Mouse (Mus musculus): ENCODE measurements around the gene Mcm5. TPM values are rescaled to one million over a fixed set of nuclear protein-coding genes. Genes with fewer than 3 reads are reported as not detected.

Mcm5 gene
- polyA plus RNA-seq (2014; fragmentation: Nextera tagmentation; extraction: Ambion mirVana) = 153 and 168 TPM in 2 replicates

- Histone ChIP-seq H3K27ac (ENCODE audit: low read depth) (peak within 1 kb of the TSS; percentile 90), H3K4me3 (ENCODE audit: low read depth, low read length) (peak within 1 kb of the TSS; percentile 91), H3K27me3 (replicated peaks; ENCODE audit: control insufficient read depth, insufficient read depth, low read length) (no peaks in the 10 kb centered on the region), H3K9ac (ENCODE audit: low read length) (peak within 1 kb of the TSS; percentile 79), H3K4me2 (ENCODE audit: low read length) (peak within 1 kb of the TSS; percentile 73), H3K36me3 (ENCODE audit: control insufficient read depth, insufficient read depth, low read length) (peaks cover 38% of the 10 kb centered on the region), H3K9me3 (ENCODE audit: control insufficient read depth, low read length) (no peaks in the 10 kb centered on the region), H3K4me1 (replicated peaks; ENCODE audit: control insufficient read depth, insufficient read depth, low read length) (peaks cover 17% of the 10 kb centered on the region; the same call in 1 of the 2 replicates)
- DNase-seq (ENCODE audit: low spot score) = peak; percentile 99
- ATAC-seq (replicated peaks; ENCODE audit: low FRiP score, low TSS enrichment, low read depth) = peak; percentile 97
- under 1% methylated on average over 59 of the region's 59 CpGs for WGBS
These were observed at the start of gene Mcm5 for GRCm38 (mm10) chr8:75109236-75109967. Gene Mcm5 (plus strand): TSS chr8:75109569.

- WGBS = 76% methylated on average over 6 of the region's 6 CpGs
- no peak overlapping the region for H3K9ac ChIP-seq (ENCODE audit: low read length)
- H3K36me3 ChIP-seq (ENCODE audit: control insufficient read depth, insufficient read depth, low read length) = peaks cover 5% of the 10 kb centered on the region; the same call in 1 of the 2 replicates
- ATAC-seq (replicated peaks; ENCODE audit: low FRiP score, low TSS enrichment, low read depth) (no peak), DNase-seq (ENCODE audit: low spot score) (no peak)
- H3K27me3 ChIP-seq (replicated peaks; ENCODE audit: control insufficient read depth, insufficient read depth, low read length) = no peaks in the 10 kb centered on the region
- no peak overlapping the region for H3K4me2 ChIP-seq (ENCODE audit: low read length)
- H3K4me3 ChIP-seq (ENCODE audit: low read depth, low read length) = no peak overlapping the region
- H3K4me1 ChIP-seq (replicated peaks; ENCODE audit: control insufficient read depth, insufficient read depth, low read length) = no peaks in the 10 kb centered on the region
- no peaks in the 10 kb centered on the region for H3K9me3 ChIP-seq (ENCODE audit: control insufficient read depth, low read length)
- H3K27ac ChIP-seq (ENCODE audit: low read depth) = no peak overlapping the region
These were observed 49.3 kb upstream of the Mcm5 start for GRCm38 (mm10) chr8:75060022-75060421.

- Histone ChIP-seq H3K9ac (ENCODE audit: low read length) (no peak overlapping the region), H3K4me2 (ENCODE audit: low read length) (no peak overlapping the region), H3K4me1 (replicated peaks; ENCODE audit: control insufficient read depth, insufficient read depth, low read length) (no peaks in the 10 kb centered on the region), H3K4me3 (ENCODE audit: low read depth, low read length) (no peak overlapping the region), H3K36me3 (ENCODE audit: control insufficient read depth, insufficient read depth, low read length) (peaks cover 9% of the 10 kb centered on the region; the same call in 1 of the 2 replicates), H3K27me3 (replicated peaks; ENCODE audit: control insufficient read depth, insufficient read depth, low read length) (no peaks in the 10 kb centered on the region), H3K9me3 (ENCODE audit: control insufficient read depth, low read length) (no peaks in the 10 kb centered on the region), H3K27ac (ENCODE audit: low read depth) (no peak overlapping the region)
- DNase-seq (ENCODE audit: low spot score) = no peak
- no peak for ATAC-seq (replicated peaks; ENCODE audit: low FRiP score, low TSS enrichment, low read depth)
- WGBS = 74% methylated on average over 2 of the region's 2 CpGs
These were observed 48.6 kb upstream of the Mcm5 start for GRCm38 (mm10) chr8:75060815-75061214.

GRCm38 (mm10) chr8:75063290-75063689, 46.1 kb upstream of the Mcm5 start:
- Histone ChIP-seq H3K4me1 (replicated peaks; ENCODE audit: control insufficient read depth, insufficient read depth, low read length) (no peaks in the 10 kb centered on the region), H3K27ac (ENCODE audit: low read depth) (no peak overlapping the region), H3K27me3 (replicated peaks; ENCODE audit: control insufficient read depth, insufficient read depth, low read length) (no peaks in the 10 kb centered on the region), H3K36me3 (ENCODE audit: control insufficient read depth, insufficient read depth, low read length) (peaks cover 15% of the 10 kb centered on the region; the same call in 1 of the 2 replicates), H3K4me3 (ENCODE audit: low read depth, low read length) (no peak overlapping the region), H3K9ac (ENCODE audit: low read length) (no peak overlapping the region), H3K9me3 (ENCODE audit: control insufficient read depth, low read length) (no peaks in the 10 kb centered on the region), H3K4me2 (ENCODE audit: low read length) (no peak overlapping the region)
- ATAC-seq (replicated peaks; ENCODE audit: low FRiP score, low TSS enrichment, low read depth) (no peak), DNase-seq (ENCODE audit: low spot score) (no peak)
- WGBS = 85% methylated on average over 3 of the region's 3 CpGs

GRCm38 (mm10) chr8:75064790-75065189, 44.6 kb upstream of the Mcm5 start:
- no peak for DNase-seq (ENCODE audit: low spot score)
- no peak overlapping the region for H3K4me3 ChIP-seq (ENCODE audit: low read depth, low read length)
- peaks cover 15% of the 10 kb centered on the region; the same call in 1 of the 2 replicates for H3K36me3 ChIP-seq (ENCODE audit: control insufficient read depth, insufficient read depth, low read length)
- H3K27me3 ChIP-seq (replicated peaks; ENCODE audit: control insufficient read depth, insufficient read depth, low read length) = no peaks in the 10 kb centered on the region
- no peaks in the 10 kb centered on the region for H3K4me1 ChIP-seq (replicated peaks; ENCODE audit: control insufficient read depth, insufficient read depth, low read length)
- H3K27ac ChIP-seq (ENCODE audit: low read depth) = no peak overlapping the region
- no peak overlapping the region for H3K4me2 ChIP-seq (ENCODE audit: low read length)
- H3K9ac ChIP-seq (ENCODE audit: low read length) = no peak overlapping the region
- no peak for ATAC-seq (replicated peaks; ENCODE audit: low FRiP score, low TSS enrichment, low read depth)
- no peaks in the 10 kb centered on the region for H3K9me3 ChIP-seq (ENCODE audit: control insufficient read depth, low read length)
- WGBS = 91% methylated on average over 3 of the region's 3 CpGs

GRCm38 (mm10) chr8:75067287-75067686, 42.1 kb upstream of the Mcm5 start:
- H3K4me3 ChIP-seq (ENCODE audit: low read depth, low read length) = no peak overlapping the region
- no peak overlapping the region for H3K9ac ChIP-seq (ENCODE audit: low read length)
- H3K27ac ChIP-seq (ENCODE audit: low read depth) = no peak overlapping the region
- H3K4me1 ChIP-seq (replicated peaks; ENCODE audit: control insufficient read depth, insufficient read depth, low read length) = no peaks in the 10 kb centered on the region
- no peak overlapping the region for H3K4me2 ChIP-seq (ENCODE audit: low read length)
- no peaks in the 10 kb centered on the region for H3K27me3 ChIP-seq (replicated peaks; ENCODE audit: control insufficient read depth, insufficient read depth, low read length)
- whole genome bisulfite sequencing = 71% methylated on average over 6 of the region's 6 CpGs
- no peaks in the 10 kb centered on the region for H3K9me3 ChIP-seq (ENCODE audit: control insufficient read depth, low read length)
- ATAC-seq (replicated peaks; ENCODE audit: low FRiP score, low TSS enrichment, low read depth) (no peak), DNase-seq (ENCODE audit: low spot score) (no peak)
- peaks cover 13% of the 10 kb centered on the region; the same call in 1 of the 2 replicates for H3K36me3 ChIP-seq (ENCODE audit: control insufficient read depth, insufficient read depth, low read length)

GRCm38 (mm10) chr8:75070297-75070696, 39.1 kb upstream of the Mcm5 start:
- H3K27ac ChIP-seq (ENCODE audit: low read depth) = no peak overlapping the region
- ATAC-seq (replicated peaks; ENCODE audit: low FRiP score, low TSS enrichment, low read depth) (no peak), DNase-seq (ENCODE audit: low spot score) (no peak)
- no peaks in the 10 kb centered on the region for H3K4me1 ChIP-seq (replicated peaks; ENCODE audit: control insufficient read depth, insufficient read depth, low read length)
- WGBS = 91% methylated on average over 1 of the region's 1 CpGs
- H3K36me3 ChIP-seq (ENCODE audit: control insufficient read depth, insufficient read depth, low read length) = peaks cover 7% of the 10 kb centered on the region; the same call in 1 of the 2 replicates
- H3K4me2 ChIP-seq (ENCODE audit: low read length) = no peak overlapping the region
- no peaks in the 10 kb centered on the region for H3K27me3 ChIP-seq (replicated peaks; ENCODE audit: control insufficient read depth, insufficient read depth, low read length)
- H3K9me3 ChIP-seq (ENCODE audit: control insufficient read depth, low read length) = no peaks in the 10 kb centered on the region
- no peak overlapping the region for H3K4me3 ChIP-seq (ENCODE audit: low read depth, low read length)
- no peak overlapping the region for H3K9ac ChIP-seq (ENCODE audit: low read length)

GRCm38 (mm10) chr8:75071627-75072346, 37.6 kb upstream of the Mcm5 start:
- Histone ChIP-seq H3K9ac (ENCODE audit: low read length) (no peak overlapping the region), H3K27ac (ENCODE audit: low read depth) (no peak overlapping the region), H3K27me3 (replicated peaks; ENCODE audit: control insufficient read depth, insufficient read depth, low read length) (no peaks in the 10 kb centered on the region), H3K4me2 (ENCODE audit: low read length) (no peak overlapping the region), H3K36me3 (ENCODE audit: control insufficient read depth, insufficient read depth, low read length) (no peaks in the 10 kb centered on the region; the same call in 1 of the 2 replicates), H3K9me3 (ENCODE audit: control insufficient read depth, low read length) (no peaks in the 10 kb centered on the region), H3K4me3 (ENCODE audit: low read depth, low read length) (no peak overlapping the region), H3K4me1 (replicated peaks; ENCODE audit: control insufficient read depth, insufficient read depth, low read length) (no peaks in the 10 kb centered on the region)
- peak; percentile 71 for ATAC-seq (replicated peaks; ENCODE audit: low FRiP score, low TSS enrichment, low read depth)
- peak; percentile 88 for DNase-seq (ENCODE audit: low spot score)
- WGBS = 20% methylated on average over 4 of the region's 4 CpGs

Data from intestine, embryonic 14.5 days (tissue).